Mouse (Mus musculus) skeletal muscle tissue, postnatal 0 days (tissue): ENCODE data around the gene Slc5a7. TPM values are rescaled to one million over a fixed set of nuclear protein-coding genes. Genes with fewer than 3 reads are reported as not detected.

Experiments used
- polyA plus RNA-seq: library from polyadenylated mRNA; unstranded; fragments of >200 nt; fragmentation: Nextera tagmentation; extraction: Ambion mirVana; gene quantifications from 2 replicates; pipeline ENCODE4 v1.2.1, GENCODE M21; 2015

Slc5a7 gene
- 0.10 and 0.15 TPM in 2 replicates for polyA plus RNA-seq

GRCm38 (mm10) chr17:54298934-54299333, at the start of gene Slc5a7:
Slc5a7 (minus strand) TSS chr17:54299034.

